Mouse (Mus musculus) heart, embryonic 13.5 days (tissue): ENCODE results near the gene Rtn4ip1. TPM values are rescaled to one million over a fixed set of nuclear protein-coding genes. Genes with fewer than 3 reads are reported as not detected.

ENCODE experiments used
- ATAC-seq: fragments of 200-750 bp; cut with Nextera tagmentation; 2 replicates; pipeline ENCODE4 v1.8.0; 2017; ENCODE audit warnings: moderate TSS enrichment; ENCODE audit not compliant: insufficient number of reproducible peaks, low FRiP score, low TSS enrichment; ENCODE audit errors: extremely low read depth
- H3K27ac ChIP-seq: fragments of 300-500 bp; sonication (generic); replicated peaks from 2 replicates; pipeline ENCODE4 v1.5.1; 2015; ENCODE audit warnings: moderate library complexity, mild to moderate bottlenecking, inconsistent platforms
- H3K27me3 ChIP-seq: fragments of 300-500 bp; sonication (generic); replicated peaks from 2 replicates; pipeline ENCODE4 v1.6.1; 2015; ENCODE audit warnings: mild to moderate bottlenecking, inconsistent platforms
- H3K36me3 ChIP-seq: fragments of 300-500 bp; sonication (generic); 2 replicates; pipeline ENCODE4 v1.6.1; 2015; ENCODE audit warnings: mild to moderate bottlenecking, inconsistent platforms
- H3K4me1 ChIP-seq: fragments of 300-500 bp; sonication (generic); 2 replicates; pipeline ENCODE4 v1.6.1; 2015; ENCODE audit warnings: inconsistent platforms
- H3K4me2 ChIP-seq: fragments of 300-500 bp; sonication (generic); 2 replicates; pipeline ENCODE4 v1.6.1; 2015; ENCODE audit warnings: inconsistent platforms, mild to moderate bottlenecking, moderate library complexity
- H3K4me3 ChIP-seq: fragments of 300-500 bp; sonication (generic); 2 replicates; pipeline ENCODE4 v1.5.1; 2015; ENCODE audit warnings: moderate library complexity, mild to moderate bottlenecking, inconsistent platforms
- H3K9ac ChIP-seq: fragments of 300-500 bp; sonication (generic); 2 replicates; pipeline ENCODE4 v1.6.1; 2015; ENCODE audit warnings: inconsistent platforms, mild to moderate bottlenecking, moderate library complexity
- H3K9me3 ChIP-seq: fragments of 300-500 bp; sonication (generic); 2 replicates; pipeline ENCODE4 v1.6.1; 2016; ENCODE audit warnings: inconsistent platforms
- WGBS: fragments of 180-500 bp; shearing (Covaris S2); methylation state at CpG from one replicate; pipeline ENCODE4 v1.1.7; 2015; ENCODE audit warnings: mixed read lengths; 5-methylcytosine and 5-hydroxymethylcytosine counted together
- polyA plus RNA-seq: library from polyadenylated mRNA; unstranded; fragments of >200 nt; fragmentation: Nextera tagmentation; extraction: Ambion mirVana; gene quantifications from 2 replicates; pipeline ENCODE4 v1.2.1, GENCODE M21; 2015

Gene Rtn4ip1
- 22.9 and 28.8 TPM in 2 replicates for polyA plus RNA-seq

DNA sequence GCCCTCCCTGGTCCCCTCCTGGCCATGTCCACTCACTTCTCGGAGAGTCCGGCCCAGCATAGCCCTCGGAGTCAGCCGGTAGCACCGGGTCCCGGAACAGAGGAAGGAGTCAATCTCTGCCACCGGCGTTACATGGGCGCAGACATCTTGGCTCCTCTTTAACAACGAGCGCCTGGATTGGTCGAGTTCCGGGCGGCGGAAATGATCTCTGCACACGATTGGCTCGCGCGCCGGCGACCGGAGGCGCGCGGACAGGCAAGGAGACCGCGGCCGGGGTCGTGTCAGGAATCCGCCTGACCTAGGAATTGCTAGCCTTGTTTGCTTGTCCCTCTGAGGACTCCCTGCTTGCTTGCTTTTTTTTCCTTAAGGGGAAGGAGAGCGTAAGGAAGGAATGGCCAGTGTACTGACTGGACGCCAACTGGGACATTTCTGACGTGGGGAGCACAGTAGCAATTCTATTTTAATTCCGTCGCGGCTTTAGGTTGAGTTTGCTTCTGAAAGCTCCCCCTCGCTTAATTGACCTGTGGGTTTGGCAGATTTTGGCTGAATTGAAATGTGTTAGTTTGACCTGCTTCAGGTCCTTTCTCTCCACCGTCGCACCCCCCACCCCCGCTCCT lies at the start of gene Rtn4ip1, which contains the start of gene Qrsl1:
Rtn4ip1 (plus strand) TSS at position 230 of the 617 bp plus-strand sequence.
Qrsl1 (minus strand) TSS at position 168 of the 617 bp plus-strand sequence.
- Histone ChIP-seq H3K4me2 (peak within 1 kb of the TSS; percentile 73), H3K36me3 (peaks cover 11% of the 10 kb centered on the region; the same call in 1 of the 2 replicates), H3K27me3 (no peaks in the 10 kb centered on the region), H3K4me3 (peak within 1 kb of the TSS; percentile 80), H3K27ac (peak within 1 kb of the TSS; percentile 88), H3K4me1 (peaks cover 22% of the 10 kb centered on the region), H3K9ac (peak within 1 kb of the TSS; percentile 86), H3K9me3 (no peaks in the 10 kb centered on the region)
- peak; percentile 88 for ATAC-seq
- WGBS, result under 1% methylated on average over 40 of the region's 40 CpGs

DNA sequence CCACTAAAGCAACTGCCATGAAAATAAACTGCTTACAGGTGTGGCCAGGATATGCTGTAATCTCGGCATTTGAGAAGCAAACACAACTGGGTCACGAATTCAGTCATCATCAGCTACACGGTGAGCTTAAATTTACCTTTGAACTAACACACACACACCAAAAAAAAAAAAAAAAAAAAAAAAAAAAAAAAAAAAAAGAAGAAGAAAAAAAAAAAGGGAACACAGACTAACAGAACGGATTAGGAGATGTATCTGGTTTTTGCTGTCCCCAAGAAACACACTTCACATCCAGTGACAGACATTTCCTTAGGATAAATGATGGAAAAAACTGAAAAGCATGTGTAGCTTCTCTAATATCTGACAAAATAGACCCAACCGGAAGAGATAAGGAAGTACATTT lies 49.7 kb upstream of the Rtn4ip1 start:
- H3K9ac ChIP-seq, result no peak overlapping the region
- H3K4me2 ChIP-seq, result no peak overlapping the region
- no peaks in the 10 kb centered on the region for H3K4me1 ChIP-seq
- H3K9me3 ChIP-seq, result peaks cover 5% of the 10 kb centered on the region; the same call in 1 of the 2 replicates
- no peak for ATAC-seq
- H3K27me3 ChIP-seq, result no peaks in the 10 kb centered on the region
- H3K27ac ChIP-seq, result no peak overlapping the region
- H3K36me3 ChIP-seq, result no peaks in the 10 kb centered on the region
- H3K4me3 ChIP-seq, result no peak overlapping the region
- 67% methylated on average over 5 of the region's 5 CpGs for WGBS

DNA sequence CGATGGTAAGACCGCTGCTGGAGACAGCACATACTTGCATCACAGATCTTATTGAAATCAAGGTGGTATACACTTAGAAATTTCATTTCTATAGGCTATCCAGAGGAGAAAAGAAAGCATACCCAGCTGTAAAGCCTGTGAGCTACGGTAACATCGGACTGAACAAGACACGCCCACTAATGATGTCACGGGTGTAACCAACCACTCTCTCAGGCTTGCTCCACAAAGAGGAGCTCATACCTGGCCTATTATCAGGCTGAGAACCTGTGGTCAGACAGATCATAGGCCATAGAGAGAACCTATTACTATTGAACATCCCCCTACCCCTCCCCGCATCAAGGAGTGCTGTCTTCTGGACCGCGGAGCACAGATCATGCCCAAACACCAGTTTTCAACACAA lies 45.7 kb upstream of the Rtn4ip1 start:
- no peak for ATAC-seq
- H3K9ac ChIP-seq, result no peak overlapping the region
- H3K4me3 ChIP-seq, result no peak overlapping the region
- H3K4me2 ChIP-seq, result no peak overlapping the region
- WGBS, result 87% methylated on average over 9 of the region's 9 CpGs
- 0 out of 2 replicates have a peak, but pooled peaks cover 2% of the 10 kb centered on the region for H3K4me1 ChIP-seq
- H3K27me3 ChIP-seq, result no peaks in the 10 kb centered on the region
- H3K36me3 ChIP-seq, result no peaks in the 10 kb centered on the region
- H3K9me3 ChIP-seq, result peaks cover 5% of the 10 kb centered on the region; the same call in 1 of the 2 replicates
- H3K27ac ChIP-seq, result no peak overlapping the region

DNA sequence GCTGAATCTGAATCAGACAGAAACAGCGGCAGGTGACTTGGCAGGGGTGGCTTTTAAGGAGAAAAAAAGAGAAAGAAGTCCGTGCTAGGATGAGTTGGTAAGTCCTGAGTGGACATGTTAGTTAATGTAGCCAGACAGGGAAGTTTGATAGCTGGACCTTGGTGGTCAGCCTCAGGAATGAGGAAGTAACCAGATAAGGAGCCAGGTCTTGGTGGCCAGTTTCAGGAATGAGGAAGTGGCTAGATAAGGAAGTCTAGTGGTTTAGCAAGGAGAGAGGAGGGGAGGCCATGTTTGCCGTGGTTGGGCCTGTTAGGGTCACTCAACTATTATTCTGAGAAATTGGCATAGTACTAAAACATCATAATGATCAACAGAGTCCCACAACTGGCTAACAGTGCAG lies 45.3 kb upstream of the Rtn4ip1 start:
- Histone ChIP-seq H3K4me2 (no peak overlapping the region), H3K4me1 (0 out of 2 replicates have a peak, but pooled peaks cover 2% of the 10 kb centered on the region), H3K9ac (no peak overlapping the region), H3K9me3 (peaks cover 5% of the 10 kb centered on the region; the same call in 1 of the 2 replicates), H3K27ac (no peak overlapping the region), H3K4me3 (no peak overlapping the region), H3K36me3 (no peaks in the 10 kb centered on the region), H3K27me3 (no peaks in the 10 kb centered on the region)
- ATAC-seq, result no peak
- WGBS, result 68% methylated on average over 3 of the region's 3 CpGs

DNA sequence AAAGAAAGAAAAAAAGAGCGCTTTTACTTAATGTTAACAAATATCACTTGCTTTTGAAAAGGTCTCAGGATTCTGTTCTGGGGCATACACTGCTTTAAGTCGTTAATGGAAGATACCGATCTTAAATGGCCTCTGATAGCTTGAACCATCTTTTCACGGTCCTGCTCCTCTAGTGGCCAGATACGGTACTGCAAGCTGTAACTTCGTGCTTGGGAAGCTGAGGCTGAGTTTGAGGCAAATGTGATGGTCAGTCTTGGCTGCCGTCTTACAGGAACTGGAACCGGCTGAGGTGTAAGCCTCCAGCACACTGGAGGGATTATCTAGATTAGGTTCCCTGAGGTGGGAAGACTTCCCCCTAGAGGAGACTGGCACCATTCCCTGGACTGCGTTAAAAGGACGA lies 30.9 kb upstream of the Rtn4ip1 start:
- no peak overlapping the region for H3K9ac ChIP-seq
- H3K36me3 ChIP-seq, result peaks cover 9% of the 10 kb centered on the region
- H3K9me3 ChIP-seq, result 0 out of 2 replicates have a peak, but pooled peaks cover 5% of the 10 kb centered on the region
- ATAC-seq, result no peak
- WGBS, result 67% methylated on average over 10 of the region's 10 CpGs
- no peaks in the 10 kb centered on the region for H3K27me3 ChIP-seq
- H3K27ac ChIP-seq, result no peak overlapping the region
- H3K4me2 ChIP-seq, result no peak overlapping the region
- no peak overlapping the region for H3K4me3 ChIP-seq
- H3K4me1 ChIP-seq, result no peaks in the 10 kb centered on the region

DNA sequence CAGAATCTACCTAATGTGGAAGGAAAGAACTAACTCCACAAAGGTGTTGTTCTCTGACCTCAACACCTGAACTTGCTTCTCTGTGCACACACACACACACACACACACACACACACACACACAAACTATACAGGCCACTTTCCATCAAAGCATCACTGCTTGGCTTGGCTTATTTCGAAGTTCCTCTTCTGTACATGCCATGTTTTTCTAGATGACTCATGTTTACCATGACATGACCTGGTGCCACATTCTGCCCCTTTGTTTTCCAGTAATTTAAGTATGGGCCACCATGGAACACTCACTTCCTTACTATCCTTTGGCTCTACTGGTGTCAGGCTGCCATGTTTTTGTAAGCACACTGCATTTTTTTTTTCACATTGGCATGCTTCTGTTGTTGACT lies 30.1 kb upstream of the Rtn4ip1 start:
- ATAC-seq, result no peak
- H3K9ac ChIP-seq, result no peak overlapping the region
- no peaks in the 10 kb centered on the region for H3K27me3 ChIP-seq
- WGBS, result 80% methylated on average over 1 of the region's 1 CpGs
- H3K27ac ChIP-seq, result no peak overlapping the region
- peaks cover 16% of the 10 kb centered on the region for H3K36me3 ChIP-seq
- no peaks in the 10 kb centered on the region for H3K4me1 ChIP-seq
- 0 out of 2 replicates have a peak, but pooled peaks cover 5% of the 10 kb centered on the region for H3K9me3 ChIP-seq
- H3K4me2 ChIP-seq, result no peak overlapping the region
- H3K4me3 ChIP-seq, result no peak overlapping the region

DNA sequence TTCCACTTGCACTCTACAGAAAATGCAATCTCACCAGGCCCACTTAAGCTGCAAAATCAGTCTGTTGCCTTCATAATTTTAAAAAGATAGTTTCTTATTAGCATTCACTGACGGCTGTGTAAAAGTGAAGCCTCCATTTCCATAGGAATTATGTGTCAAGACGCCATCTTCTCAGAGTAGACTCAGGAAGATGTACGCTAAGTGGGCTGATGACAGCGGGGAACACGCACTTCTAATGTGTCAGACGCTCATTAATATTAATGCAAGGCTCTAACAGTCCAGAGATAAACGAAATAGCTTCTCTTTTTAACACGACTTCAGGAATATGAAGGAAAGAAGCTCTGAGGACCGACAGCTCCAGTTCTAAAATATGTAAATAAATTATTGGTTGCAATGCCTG lies 13.9 kb upstream of the Rtn4ip1 start:
- Histone ChIP-seq H3K4me3 (no peak overlapping the region), H3K9ac (no peak overlapping the region), H3K4me2 (no peak overlapping the region), H3K4me1 (no peaks in the 10 kb centered on the region), H3K36me3 (peaks cover 70% of the 10 kb centered on the region), H3K9me3 (no peaks in the 10 kb centered on the region), H3K27me3 (no peaks in the 10 kb centered on the region), H3K27ac (no peak overlapping the region)
- WGBS, result 84% methylated on average over 9 of the region's 9 CpGs
- ATAC-seq, result no peak

DNA sequence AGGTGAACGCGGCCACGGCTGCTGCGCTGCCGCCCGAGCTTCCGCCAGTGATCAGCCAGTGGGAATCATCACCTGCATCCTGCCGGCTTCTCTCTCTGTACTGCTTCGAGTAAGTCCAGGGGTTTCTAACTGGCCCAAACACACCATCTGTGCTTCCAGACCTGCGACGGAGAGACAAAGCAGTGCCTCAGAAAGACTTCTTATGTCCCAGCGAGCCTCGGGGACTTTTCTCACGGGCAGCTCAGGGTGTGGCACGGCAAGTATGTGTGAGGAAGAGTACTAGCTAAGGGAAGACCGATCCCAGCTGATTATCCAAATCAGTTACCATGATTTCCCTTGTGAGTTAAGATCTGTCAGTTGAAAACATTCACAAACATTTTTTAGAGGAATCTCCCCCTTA lies 12.6 kb upstream of the Rtn4ip1 start:
- 89% methylated on average over 16 of the region's 16 CpGs for WGBS
- H3K36me3 ChIP-seq, result peaks cover 83% of the 10 kb centered on the region
- ATAC-seq, result no peak

DNA sequence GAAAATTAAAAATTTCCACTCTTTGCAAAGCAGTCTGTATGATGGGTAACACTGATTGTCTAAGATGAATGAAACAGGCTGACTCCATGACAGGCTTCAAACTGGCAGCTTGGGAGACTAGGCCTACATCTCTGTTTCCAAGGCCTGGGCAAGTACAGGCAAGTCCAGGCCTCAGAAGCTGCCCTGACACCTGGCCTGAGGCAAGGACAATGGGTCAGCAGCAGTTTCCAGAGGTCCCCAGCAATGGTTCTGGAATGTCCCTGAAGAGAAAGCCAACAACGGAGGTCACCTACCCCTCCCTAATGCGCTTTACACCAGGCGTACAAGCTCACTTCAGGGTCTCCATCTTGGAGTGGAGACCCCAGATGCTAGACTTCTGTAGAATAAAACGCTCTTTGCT lies 8.6 kb upstream of the Rtn4ip1 start:
- WGBS, result 90% methylated on average over 4 of the region's 4 CpGs
- no peak for ATAC-seq
- Histone ChIP-seq H3K27me3 (no peaks in the 10 kb centered on the region), H3K4me1 (no peaks in the 10 kb centered on the region), H3K9ac (no peak overlapping the region), H3K9me3 (no peaks in the 10 kb centered on the region), H3K36me3 (peaks cover 78% of the 10 kb centered on the region), H3K4me3 (no peak overlapping the region), H3K4me2 (no peak overlapping the region), H3K27ac (no peak overlapping the region)

More for the DNA sequence above, 12.6 kb upstream of the Rtn4ip1 start:
- H3K9me3 ChIP-seq, result no peaks in the 10 kb centered on the region
- H3K27ac ChIP-seq, result no peak overlapping the region
- H3K9ac ChIP-seq, result no peak overlapping the region
- H3K4me3 ChIP-seq, result no peak overlapping the region
- no peak overlapping the region for H3K4me2 ChIP-seq
- no peaks in the 10 kb centered on the region for H3K4me1 ChIP-seq
- H3K27me3 ChIP-seq, result no peaks in the 10 kb centered on the region

DNA sequence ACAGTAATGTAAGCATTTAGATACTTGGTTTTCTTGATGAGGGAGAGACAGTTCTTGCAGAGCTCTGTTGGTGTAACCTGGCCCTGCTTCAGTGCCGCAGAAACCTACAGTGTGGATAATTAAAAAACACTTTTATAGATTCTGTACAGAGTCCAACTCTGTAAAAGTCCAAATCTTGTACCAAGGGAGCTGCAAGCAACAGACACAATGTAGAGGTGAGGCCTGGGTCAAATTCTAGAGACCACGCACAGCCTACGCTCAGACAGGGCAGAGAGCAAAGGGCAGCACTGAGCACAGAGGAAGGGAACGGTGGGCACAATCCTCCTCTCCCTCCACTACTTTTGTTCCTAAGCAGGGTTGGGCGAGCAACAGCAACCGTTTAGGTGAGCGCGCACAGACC lies 5.5 kb upstream of the Rtn4ip1 start:
- Histone ChIP-seq H3K27ac (no peak overlapping the region), H3K4me3 (no peak overlapping the region), H3K27me3 (no peaks in the 10 kb centered on the region), H3K9me3 (no peaks in the 10 kb centered on the region), H3K9ac (no peak overlapping the region), H3K4me1 (peaks cover 6% of the 10 kb centered on the region), H3K4me2 (no peak overlapping the region), H3K36me3 (peaks cover 60% of the 10 kb centered on the region)
- no peak for ATAC-seq
- 90% methylated on average over 8 of the region's 8 CpGs for WGBS

DNA sequence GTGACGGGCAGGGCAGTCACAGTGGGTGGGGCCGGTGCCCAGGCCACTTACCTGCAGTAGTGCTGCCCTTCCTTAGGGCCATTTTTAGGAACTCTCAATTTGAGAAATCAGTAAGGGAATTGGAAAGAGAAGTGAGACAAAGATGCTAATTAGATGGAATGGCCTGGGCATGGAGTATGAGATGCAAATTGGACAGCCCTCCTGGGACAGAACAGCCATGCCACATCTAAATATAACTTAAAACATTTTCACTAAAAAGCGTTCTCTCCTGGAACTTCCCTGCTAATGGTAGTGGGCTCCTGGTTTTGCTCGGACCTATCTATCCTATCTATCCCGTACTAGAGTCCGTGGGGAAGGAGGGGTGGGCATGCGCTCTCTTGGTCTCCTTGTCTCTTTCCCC lies 3.3 kb upstream of the Rtn4ip1 start:
- no peaks in the 10 kb centered on the region for H3K27me3 ChIP-seq
- WGBS, result 79% methylated on average over 7 of the region's 7 CpGs
- ATAC-seq, result no peak

More for the DNA sequence above, 3.3 kb upstream of the Rtn4ip1 start:
- H3K36me3 ChIP-seq, result peaks cover 42% of the 10 kb centered on the region
- H3K4me2 ChIP-seq, result no peak overlapping the region
- H3K4me1 ChIP-seq, result peaks cover 17% of the 10 kb centered on the region
- no peaks in the 10 kb centered on the region for H3K9me3 ChIP-seq
- no peak overlapping the region for H3K27ac ChIP-seq
- H3K9ac ChIP-seq, result no peak overlapping the region
- H3K4me3 ChIP-seq, result no peak overlapping the region
